Mouse (Mus musculus): ENCODE results near the gene Nemp1. TPM values are rescaled to one million over a fixed set of nuclear protein-coding genes. Genes with fewer than 3 reads are reported as not detected.

The Nemp1 gene
- polyA plus RNA-seq, 1 experiment from 2014 or later, result 6.7 TPM

Other genes starting within 250 kb of the Nemp1 start
- gene Stac3, start 165.2 kb upstream of the Nemp1 start, polyA plus RNA-seq (2015; fragmentation: Nextera tagmentation; extraction: Ambion mirVana), result 0.59 and 0.65 TPM in 2 replicates
- gene Ndufa4l2, start 151.9 kb upstream of the Nemp1 start, polyA plus RNA-seq (2015; fragmentation: Nextera tagmentation; extraction: Ambion mirVana), result 62.5 and 67.9 TPM in 2 replicates
- 180 and 183 TPM in 2 replicates for gene Shmt2, start 144.5 kb upstream of the Nemp1 start, polyA plus RNA-seq (2015; fragmentation: Nextera tagmentation; extraction: Ambion mirVana)
- gene Nxph4, start 132.3 kb upstream of the Nemp1 start, polyA plus RNA-seq (2015; fragmentation: Nextera tagmentation; extraction: Ambion mirVana), result 0.14 TPM in 1 of 2 replicates, not detected in the other
- gene Lrp1, start 45.8 kb upstream of the Nemp1 start, polyA plus RNA-seq (2015; fragmentation: Nextera tagmentation; extraction: Ambion mirVana), result 31.9 and 36.3 TPM in 2 replicates
- gene Stat6, start 23.9 kb upstream of the Nemp1 start, polyA plus RNA-seq (2015; fragmentation: Nextera tagmentation; extraction: Ambion mirVana), result 14.8 and 17.7 TPM in 2 replicates
- 3.0 and 3.9 TPM in 2 replicates for gene Nab2, start 1.7 kb downstream of the Nemp1 start, polyA plus RNA-seq (2015; fragmentation: Nextera tagmentation; extraction: Ambion mirVana)
- 0.11 and 0.55 TPM in 2 replicates for gene Myo1a, start 38.3 kb downstream of the Nemp1 start, polyA plus RNA-seq (2015; fragmentation: Nextera tagmentation; extraction: Ambion mirVana)
- gene Tac2, start 57.6 kb downstream of the Nemp1 start, polyA plus RNA-seq (2015; fragmentation: Nextera tagmentation; extraction: Ambion mirVana), result 11.3 and 13.1 TPM in 2 replicates
- gene Zbtb39, start 72.6 kb downstream of the Nemp1 start, polyA plus RNA-seq (2015; fragmentation: Nextera tagmentation; extraction: Ambion mirVana), result 0.69 and 0.70 TPM in 2 replicates
- 13.4 and 15.6 TPM in 2 replicates for gene Gpr182, start 84.8 kb downstream of the Nemp1 start, polyA plus RNA-seq (2015; fragmentation: Nextera tagmentation; extraction: Ambion mirVana)
- 0.12 and 0.20 TPM in 2 replicates for gene Rdh1, start 92.8 kb downstream of the Nemp1 start, polyA plus RNA-seq (2015; fragmentation: Nextera tagmentation; extraction: Ambion mirVana)
- gene Rdh16f1, start 92.9 kb downstream of the Nemp1 start, polyA plus RNA-seq (2015; fragmentation: Nextera tagmentation; extraction: Ambion mirVana), result 0.14 and 0.25 TPM in 2 replicates
- not detected in 2 replicates for gene Rdh9, start 109.5 kb downstream of the Nemp1 start, polyA plus RNA-seq (2015; fragmentation: Nextera tagmentation; extraction: Ambion mirVana)
- gene Rdh16, start 134.3 kb downstream of the Nemp1 start, polyA plus RNA-seq (2015; fragmentation: Nextera tagmentation; extraction: Ambion mirVana), result 0.04 and 0.05 TPM in 2 replicates
- gene Rdh19, start 183.0 kb downstream of the Nemp1 start, polyA plus RNA-seq (2015; fragmentation: Nextera tagmentation; extraction: Ambion mirVana), result 0.11 TPM in 1 of 2 replicates, not detected in the other
- gene Rdh16f2, start 199.6 kb downstream of the Nemp1 start, polyA plus RNA-seq (2015; fragmentation: Nextera tagmentation; extraction: Ambion mirVana), result 0.45 and 0.54 TPM in 2 replicates
- 20.8 and 33.3 TPM in 2 replicates for gene Rdh7, start 221.9 kb downstream of the Nemp1 start, polyA plus RNA-seq (2015; fragmentation: Nextera tagmentation; extraction: Ambion mirVana)
- not detected in 2 replicates for gene Sdr9c7, start 231.6 kb downstream of the Nemp1 start, polyA plus RNA-seq (2015; fragmentation: Nextera tagmentation; extraction: Ambion mirVana)

All from liver, embryonic 16.5 days (tissue).